Mouse (Mus musculus) WW6 (cell line): ENCODE measurements around the gene Crb2.

Experiments used
- DNase-seq: peaks from one replicate; pipeline ENCODE4 v3.0.0-alpha.2; 2013; ENCODE audit warnings: low read depth, low spot score

The Crb2 gene

DNA sequence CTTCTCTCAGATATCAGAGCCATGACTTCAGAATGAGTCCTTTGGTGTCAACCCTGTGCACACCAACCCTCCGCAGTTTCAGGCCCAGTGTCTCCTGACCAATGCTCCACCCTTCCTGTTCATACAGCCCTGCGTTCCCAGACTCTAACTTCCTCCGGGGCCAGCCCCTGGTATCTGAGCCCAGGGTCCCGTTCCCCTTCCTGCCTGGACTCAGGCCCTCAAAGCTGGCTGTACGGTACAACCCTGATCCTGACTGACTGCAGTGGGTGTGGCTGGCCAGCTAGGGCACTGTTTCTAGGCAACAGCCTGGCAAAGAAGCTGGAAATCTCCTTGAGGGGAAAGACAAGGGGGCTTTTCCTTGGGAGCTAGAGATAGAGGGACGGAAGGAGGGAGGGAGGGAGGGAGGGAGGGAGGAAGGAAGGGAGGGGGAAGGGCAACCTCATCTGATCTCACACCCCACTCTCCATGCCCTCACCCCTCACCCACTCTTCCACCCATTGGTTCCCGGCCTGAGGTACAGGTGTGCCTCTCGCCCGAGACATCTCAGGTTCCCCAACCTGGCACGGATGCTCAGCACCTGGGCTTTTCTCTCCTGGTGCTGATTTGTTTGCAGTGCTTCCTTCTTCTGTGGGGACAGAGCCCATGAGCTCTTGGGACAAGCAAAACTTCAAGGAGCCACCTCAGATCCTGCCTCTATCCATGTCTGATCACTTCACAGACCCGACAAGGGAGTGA is 9.9 kb upstream of the Crb2 start:
- DNase-seq = no peak

DNA sequence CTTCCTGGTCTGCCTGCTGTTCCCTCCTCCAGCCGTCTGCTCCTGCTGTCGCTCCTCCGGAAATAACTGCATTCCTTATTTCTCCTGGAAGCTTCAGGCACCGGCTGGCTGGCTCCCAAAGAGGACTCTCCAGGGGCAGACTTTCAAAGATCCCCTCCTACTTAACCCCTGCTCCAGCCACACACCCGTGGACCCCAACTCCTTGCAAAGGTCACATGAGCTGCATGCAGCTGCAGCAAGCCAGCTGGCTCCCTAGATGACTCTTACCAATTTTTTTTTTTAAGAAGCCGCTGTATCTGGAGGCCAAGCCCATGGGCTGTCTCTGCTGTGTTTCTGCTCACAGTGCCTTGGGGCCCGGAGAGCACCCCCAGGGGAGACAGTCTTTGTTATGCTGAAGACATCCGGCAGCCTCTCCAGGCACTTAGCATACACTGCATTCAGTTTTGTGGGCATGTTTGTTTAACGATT is 8.9 kb upstream of the Crb2 start:
- no peak for DNase-seq

DNA sequence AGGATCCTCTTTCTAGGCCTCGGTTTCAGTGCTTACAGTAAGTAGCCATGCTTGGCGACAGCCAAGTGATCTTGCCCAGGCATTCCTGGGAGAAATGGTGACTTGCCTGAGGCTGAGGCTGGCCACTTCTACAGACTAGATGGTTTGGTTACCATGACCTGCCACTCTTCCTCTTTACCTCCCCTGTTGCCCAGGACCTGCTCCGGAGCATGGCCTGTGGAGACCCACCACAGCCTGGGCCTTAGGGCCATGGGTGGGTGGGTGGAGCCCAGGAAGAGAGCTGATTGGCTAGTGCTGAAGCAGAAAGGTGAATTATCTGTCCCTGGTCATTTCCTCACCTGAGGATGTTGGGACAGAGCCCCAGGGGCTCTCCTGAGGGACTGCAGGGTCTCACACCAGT is 8.3 kb upstream of the Crb2 start:
- no peak for DNase-seq

DNA sequence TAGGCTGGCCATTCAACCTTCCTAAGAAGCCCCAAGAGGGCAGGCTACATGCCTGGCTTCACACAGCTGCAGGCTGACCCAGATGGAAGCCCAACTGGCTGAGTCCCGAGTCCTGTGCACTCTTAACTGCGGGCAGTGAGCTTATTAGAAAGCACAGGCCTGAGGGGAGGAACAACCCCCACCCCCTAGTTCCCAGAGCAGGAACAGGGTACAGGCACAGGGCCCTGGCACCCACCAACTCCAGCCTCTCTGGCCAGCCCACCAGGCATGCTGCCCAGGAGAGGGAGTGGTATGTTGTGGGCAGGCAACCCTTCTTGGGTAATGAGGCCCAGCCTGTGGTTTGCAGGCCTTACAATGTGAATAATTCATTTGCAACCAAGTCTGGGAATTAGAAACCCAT is 7.1 kb upstream of the Crb2 start:
- DNase-seq = no peak

DNA sequence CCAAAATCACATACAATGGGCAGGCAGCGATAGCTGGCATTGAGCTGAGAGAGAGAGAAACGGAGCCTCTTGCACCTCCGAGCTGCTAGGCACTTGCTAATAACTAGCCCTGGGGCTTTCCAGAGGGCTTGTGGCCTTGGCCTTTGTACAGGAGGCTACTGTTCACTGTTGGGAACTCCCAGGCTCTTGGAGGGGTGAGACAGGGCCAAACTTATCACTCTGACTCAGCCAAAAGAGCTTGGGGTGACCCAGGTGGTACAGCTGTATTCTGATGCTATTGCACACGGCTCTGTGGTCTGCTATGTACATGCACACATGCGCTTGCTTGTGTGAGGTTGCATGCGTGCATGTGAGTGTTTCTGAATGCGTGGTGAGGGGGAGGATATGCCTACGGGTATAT is 6.3 kb upstream of the Crb2 start:
- DNase-seq = no peak

DNA sequence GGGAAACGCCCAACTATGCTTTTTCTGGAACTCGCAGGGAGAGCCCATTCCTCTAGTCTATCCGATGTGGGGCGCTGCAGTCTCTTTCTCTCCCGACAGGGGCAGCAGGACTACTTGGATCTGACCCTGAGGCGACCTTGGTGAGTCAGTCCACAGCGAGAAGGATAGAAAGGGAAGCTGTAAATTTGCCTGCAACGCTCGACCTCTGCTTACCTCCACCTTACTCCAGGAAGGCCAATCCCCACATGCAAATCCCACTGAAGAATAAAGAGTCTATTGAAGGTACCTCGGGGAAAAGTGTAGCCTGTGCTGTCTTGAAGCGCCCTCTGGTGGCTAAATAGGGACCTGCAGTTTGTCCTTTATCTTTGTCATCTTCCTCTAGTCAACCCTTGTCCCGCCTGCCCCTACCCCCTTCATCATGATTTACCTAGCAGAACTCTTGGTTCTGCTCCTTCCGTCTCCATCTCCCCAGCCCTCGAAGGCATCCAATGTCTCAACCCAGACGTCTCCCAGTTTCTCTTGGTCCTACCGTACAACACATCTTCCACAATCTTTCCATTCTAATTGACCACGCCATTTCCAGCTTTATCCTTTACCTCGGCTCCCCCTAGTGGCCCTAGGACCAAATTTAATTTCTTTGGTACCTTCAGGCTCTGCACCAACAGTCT is 4.3 kb upstream of the Crb2 start:
- DNase-seq = peak; percentile 80

DNA sequence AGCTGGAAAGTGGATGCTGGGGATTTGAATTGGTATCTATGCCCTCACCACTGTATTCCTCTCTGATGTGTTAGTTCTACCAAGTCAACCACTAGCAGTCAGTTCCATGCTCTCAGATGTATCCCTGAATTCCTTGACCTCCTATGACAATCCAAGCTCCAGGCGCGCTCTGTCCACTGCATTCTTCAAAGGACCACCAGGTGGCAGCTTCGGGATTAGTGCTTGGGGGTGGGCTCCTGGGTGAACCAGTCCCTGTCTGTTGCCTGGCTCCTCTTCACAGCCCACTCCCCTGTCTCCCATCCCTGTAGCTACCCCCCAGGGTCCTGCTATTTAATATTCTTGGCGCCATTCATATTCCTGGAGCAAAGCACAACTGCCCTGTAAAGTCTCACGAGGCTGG is 1.5 kb upstream of the Crb2 start:
- DNase-seq = no peak

DNA sequence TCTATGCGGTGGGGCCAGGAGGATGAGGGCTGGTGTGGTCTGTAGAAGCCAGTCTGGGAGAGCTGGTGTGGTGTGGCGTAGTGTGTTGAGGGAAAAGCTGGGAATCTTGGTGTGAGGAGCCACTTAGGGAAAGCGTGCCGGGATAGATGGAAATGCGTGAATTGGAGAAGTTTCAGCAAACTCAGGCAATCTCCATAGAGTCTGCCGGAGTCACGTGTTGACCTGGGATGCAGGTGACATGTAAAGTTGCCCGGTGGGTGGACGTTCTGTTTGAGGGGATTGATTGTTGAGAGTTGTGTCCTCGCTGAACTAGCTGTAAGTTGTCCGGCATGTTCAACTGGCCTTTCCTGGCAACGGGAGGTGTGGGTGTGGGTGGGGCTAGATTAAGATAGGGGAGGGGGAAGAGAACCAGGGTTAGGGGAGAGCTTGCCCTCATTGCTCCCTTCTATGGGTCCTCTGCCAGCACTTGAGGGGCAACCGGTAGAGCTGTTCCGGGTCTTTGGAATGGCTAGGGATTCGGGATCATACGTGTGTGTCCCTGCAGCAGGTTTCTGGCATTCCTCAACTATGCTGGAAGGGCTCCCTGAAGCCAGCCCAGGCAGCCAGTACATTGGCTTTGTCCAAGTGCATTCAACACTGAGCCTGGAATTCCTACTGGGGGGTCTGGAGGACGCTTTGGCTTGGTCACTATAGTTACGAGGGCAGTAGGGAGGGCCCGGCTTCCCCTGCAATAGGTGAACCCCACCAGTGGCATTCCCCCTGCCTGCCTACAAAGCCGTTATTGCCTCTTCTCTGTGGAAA is 762 bp downstream of the Crb2 start:
- DNase-seq = no peak

DNA sequence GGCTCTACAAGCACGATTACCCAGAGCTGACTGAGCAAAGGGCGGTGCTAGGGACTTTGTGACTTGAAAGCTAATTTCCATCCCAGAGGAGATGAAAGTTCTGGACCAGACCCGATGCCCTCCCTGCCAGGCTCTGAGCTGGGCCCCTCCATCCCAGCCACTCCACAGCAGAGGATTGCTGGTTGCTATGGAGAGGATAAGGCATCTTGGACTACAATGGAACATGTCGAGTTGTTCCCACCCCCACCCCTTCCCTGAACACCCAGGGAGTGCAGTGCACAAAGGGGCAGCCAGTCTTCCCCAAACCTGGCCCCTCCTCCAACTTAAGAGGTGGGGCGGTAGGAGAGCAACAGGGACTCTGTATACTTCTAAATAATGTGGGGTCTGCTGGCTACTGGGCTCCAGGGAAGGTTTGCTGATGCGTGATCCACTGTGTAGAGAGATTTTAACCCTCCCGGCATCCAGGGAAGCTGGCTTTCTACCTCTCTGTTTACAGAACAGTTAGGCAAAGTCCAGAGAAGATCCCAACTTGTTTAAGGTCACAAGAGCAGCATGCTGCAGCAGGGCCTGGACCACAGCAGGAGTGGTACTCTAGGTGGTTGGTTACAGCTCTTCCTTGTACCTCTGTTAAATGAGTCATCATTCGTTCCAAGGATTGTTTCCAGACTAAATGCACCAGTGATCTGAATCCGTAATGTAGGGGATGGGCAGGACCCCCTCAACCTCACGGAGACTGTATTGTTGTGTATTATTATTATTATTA is 2.1 kb downstream of the Crb2 start:
- no peak for DNase-seq

DNA sequence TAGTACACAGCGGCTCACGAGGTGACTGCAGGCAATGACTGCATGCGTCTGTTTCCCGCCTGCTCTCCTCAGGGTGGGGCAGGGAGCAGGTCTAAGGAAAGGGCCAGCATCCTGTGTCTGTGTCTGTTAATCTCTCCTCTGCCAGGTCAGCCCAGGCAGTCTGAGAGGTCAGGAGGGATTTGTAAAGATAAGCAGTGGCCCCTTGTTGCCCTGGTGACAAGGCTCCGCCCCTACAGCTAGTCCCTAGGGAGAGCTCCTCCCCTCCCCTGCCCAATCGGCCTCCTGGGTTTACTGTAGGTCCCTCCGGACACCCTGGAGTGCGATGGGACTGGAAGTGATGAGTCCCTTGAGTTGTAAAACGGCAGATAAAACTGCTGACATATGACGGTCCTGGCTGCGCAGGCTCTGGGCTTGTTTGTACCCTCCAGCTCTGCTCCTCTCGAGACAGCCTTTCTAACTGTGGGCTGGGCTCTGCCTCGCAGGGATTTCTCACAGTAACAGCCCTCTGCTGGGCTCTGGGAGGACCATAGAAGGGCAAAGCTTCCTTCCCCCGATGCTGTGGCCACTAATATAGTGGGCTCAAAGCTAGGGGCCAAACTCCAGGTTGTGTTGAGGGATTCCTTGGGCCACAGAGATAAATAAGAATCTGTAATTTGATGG is 4.4 kb downstream of the Crb2 start:
- DNase-seq = no peak

DNA sequence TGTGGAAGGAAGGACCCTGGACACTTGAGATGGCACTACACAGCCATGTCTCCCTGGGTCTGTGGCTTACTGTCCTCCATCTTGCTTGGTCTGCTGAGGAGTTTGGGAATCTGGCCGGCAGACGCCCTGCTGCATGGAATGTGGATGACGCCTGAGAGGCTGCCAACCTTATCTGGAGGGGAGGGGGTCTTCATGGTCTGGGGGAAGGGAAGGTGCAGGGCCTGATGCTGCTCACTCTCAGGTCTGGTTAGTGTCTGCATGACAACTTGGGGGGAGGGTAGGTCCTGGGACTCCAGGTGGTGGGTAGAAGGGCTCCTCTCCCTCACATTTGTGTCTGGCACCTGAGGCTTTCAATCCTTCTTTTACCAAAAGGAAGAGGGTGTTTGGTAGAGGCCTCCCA is 5.4 kb downstream of the Crb2 start:
- no peak for DNase-seq

DNA sequence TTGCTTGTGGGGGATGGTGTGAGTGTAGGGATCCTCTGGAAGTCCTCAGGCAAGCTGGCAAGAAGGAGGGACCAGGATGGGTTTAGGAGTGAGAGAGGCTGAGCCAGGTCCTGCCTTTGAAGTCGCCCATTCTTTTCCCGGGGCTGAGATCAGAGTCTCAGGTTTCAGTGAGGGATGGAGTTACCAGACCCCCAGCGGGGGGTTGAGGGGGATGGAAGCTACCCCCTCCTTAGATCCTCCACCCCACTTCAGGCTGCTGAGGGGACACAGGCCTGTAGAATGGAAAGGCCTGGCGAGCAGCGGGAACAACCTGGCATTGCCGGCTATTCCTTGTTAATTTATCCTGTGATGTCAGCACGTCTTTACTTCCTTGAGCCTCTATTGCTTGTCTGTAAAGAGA is 6.0 kb downstream of the Crb2 start:
- DNase-seq = no peak

DNA sequence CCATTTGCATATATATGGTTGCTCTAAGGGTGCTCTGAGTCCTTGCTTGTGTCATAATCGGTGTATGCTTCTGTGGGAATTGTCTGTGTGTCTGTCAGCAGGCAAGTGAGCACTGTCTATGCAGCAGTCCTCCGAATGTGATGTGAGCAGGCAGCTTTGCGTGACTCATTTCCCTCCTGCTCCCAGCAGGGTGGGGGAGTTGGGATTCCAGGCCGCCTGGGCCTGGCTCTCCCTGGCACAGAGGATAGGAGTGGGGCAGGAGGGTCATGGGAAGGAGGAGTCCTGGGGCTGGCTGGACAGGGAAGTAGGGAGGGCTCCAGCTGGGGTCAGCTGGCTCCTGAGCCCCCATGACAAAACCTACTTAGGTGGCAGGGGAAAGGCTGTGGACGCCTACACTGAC is 8.4 kb downstream of the Crb2 start:
- no peak for DNase-seq

DNA sequence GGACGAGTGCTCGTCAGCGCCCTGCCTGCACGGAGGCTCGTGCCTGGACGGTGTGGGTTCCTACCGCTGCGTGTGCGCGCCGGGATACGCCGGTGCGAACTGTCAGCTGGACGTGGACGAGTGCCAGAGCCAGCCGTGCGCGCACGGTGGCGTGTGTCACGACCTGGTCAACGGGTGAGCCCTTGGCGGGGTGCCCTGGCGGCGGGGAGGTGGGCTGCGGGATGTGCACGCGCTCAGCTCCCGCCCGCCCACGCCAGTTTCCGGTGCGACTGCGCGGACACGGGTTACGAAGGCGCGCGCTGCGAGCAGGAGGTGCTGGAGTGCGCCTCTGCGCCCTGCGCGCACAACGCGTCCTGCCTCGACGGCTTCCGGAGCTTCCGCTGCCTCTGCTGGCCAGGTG is 10.4 kb downstream of the Crb2 start:
- DNase-seq = no peak

DNA sequence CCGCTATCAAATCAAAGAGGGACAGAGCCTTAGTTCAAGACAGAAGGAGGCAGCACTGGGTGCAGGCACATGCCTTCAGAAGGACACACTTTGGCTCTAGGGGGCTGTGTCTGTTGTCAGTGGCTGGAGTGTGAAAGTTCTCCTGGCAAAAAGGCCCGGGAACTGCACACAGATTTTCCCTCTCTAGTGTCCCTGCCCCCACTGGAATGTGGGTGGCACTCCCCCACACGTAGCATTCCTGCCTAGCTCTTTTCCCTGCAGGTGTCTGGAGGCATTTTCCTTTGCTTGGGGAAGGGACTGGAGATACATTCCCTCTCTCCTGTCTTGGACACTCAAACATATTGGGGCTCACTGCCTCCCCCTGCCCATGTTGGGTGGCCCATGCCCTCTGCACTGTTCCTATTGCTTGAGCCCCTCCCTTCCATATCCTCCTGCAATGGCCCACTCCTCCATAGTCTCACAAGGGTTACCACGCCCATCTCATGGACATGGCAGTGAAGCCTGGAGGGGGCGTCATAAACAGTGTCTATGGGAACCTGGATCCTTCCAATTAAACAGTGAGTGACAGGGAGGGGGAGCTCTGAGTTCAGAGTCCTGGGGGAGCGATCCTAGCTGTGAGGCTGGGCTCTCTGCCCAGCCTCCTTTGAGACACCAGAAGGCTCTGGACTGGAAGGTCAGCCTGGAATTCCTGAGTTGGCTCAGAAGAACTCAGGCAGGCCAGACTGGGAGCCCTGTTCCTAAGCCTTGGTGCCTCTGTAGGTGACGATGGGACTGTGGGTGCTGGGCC is 12.3 kb downstream of the Crb2 start:
- DNase-seq = no peak

DNA sequence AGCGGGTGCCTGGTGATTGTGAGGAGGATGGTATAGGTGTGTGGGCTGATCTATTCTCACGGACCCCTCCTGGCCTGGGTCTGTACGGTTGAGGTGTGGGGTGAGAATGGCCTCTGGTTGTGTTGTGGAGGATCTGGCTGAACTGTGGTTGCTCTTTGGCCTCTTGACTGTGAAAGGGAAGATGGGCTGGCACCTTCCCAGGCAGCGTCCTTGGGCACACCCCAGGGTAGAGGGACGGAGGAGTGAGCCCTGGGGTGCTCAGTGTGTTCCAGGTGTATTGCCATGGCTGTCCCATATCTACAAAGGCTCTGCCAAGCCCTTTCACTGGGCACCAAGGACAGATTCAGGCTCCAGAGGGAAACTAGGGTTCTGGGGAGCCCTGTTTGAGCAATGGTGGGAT is 13.0 kb downstream of the Crb2 start:
- DNase-seq = no peak

DNA sequence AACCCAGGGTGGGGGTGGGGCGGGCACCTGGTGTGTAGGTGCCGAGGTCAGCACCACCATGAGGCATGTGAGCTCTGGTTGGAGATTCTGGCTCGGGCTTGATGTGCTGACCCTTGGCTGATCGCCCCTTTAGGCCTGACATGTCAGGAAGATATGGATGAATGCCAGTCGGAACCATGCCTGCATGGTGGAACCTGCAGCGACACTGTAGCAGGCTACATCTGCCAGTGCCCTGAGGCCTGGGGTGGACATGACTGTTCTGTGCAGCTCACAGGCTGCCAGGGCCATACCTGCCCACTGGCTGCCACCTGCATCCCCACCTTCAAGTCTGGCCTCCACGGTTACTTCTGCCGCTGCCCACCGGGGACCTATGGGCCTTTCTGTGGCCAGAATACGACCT is 13.9 kb downstream of the Crb2 start:
- no peak for DNase-seq

DNA sequence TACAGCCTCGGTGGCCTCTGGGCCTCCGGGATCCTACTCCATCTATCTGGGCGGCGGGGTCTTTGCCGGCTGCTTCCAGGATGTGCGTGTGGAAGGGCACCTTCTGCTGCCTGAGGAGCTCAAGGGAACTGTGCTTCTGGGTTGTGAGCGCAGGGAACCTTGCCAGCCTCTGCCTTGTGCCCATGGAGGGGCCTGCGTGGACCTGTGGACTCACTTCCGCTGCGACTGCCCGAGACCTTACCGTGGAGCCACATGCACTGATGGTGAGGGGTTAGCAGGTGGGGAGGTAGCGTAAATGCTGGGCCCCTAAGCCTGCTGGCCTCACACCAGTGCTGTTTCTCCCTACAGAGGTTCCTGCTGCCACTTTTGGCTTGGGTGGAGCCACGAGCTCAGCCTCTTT is 14.7 kb downstream of the Crb2 start:
- DNase-seq = no peak

DNA sequence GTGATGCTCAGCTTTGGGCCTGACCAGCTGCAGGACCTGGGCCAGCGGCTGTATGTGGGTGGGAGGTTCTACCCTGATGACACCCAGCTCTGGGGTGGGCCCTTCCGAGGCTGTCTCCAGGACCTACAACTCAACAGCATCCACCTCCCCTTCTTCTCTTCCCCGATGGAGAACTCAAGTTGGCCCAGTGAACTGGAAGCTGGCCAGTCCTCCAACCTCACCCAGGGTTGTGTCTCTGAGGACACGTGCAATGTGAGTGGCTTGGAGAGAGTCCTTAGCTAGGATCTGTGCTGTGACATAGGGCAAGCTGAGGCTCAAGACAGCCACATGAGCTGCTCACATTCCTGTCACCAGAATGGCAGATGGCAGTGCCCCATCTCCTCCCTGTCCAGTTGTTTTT is 15.3 kb downstream of the Crb2 start:
- DNase-seq = no peak

DNA sequence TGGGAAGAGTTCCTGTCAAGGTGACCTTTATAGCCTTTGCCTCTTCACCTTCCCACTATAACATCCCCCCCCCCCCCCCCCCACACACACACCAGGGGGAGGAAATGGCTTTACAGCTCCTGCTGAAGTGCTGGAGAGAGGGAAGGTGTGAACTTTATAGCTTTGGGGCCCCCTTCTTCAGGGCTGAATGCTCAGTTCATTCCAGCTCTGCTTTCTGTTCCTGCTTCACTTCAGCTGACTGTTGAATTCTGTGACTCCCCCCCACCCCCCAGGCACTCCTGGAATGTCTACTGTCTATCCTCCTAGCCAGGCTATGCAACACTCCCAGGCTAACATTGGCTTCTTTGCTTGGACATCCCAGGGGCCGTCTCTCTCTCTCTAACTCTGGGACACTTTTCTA is 20.0 kb downstream of the Crb2 start:
- no peak for DNase-seq

DNA sequence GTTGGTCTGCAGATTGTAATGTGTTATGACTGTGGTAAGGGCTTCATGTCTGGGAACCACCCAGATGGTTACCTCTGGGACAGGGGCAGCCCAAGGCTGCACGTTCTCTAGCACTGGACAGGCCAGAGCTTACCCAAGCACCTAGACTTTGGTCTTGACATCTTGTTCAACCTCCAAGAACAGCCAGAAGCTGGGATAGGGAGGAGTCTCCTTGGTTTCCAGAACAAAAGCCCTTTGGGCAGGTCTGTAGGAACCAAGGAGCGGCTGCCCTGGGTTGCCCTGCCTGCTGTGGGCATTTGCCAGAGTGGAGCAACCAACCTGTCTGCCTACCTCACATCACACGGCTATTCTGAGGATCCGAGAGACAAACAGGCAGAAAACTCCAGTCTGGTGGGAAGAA is 21.0 kb downstream of the Crb2 start:
- no peak for DNase-seq
